Mouse (Mus musculus): ENCODE measurements around the gene Bhmt2. TPM values are rescaled to one million over a fixed set of nuclear protein-coding genes. Genes with fewer than 3 reads are reported as not detected.

Gene Bhmt2
- polyA plus RNA-seq, 1 experiment: not detected

- no peak for TF ChIP-seq MYOD1 (IDR thresholded peaks at IDR 0.05; ENCODE audit: control insufficient read depth, insufficient read length, low read depth)
- no peak for TF ChIP-seq FOSL1 (IDR thresholded peaks at IDR 0.05; ENCODE audit: insufficient read depth, low read length, poor library complexity, severe bottlenecking)
- TF ChIP-seq MYOG (IDR thresholded peaks at IDR 0.05; ENCODE audit: control insufficient read depth, extremely low read depth, insufficient read length): no peak
- TF ChIP-seq MAX (IDR thresholded peaks at IDR 0.05): no peak
- no peak for TF ChIP-seq CEBPB (IDR thresholded peaks at IDR 0.05; ENCODE audit: low read depth)
- no peak for TF ChIP-seq USF1 (IDR thresholded peaks at IDR 0.05; ENCODE audit: low read depth)
- TF ChIP-seq CTCF (IDR thresholded peaks at IDR 0.05; ENCODE audit: control insufficient read depth, insufficient read depth, insufficient read length): no peak
- Histone ChIP-seq H3K36me3 (ENCODE audit: control insufficient read depth, insufficient read depth) (no peaks in the 10 kb centered on the region), H3ac (ENCODE audit: control insufficient read depth, insufficient read length, low read depth) (no peak overlapping the region), H3K4me3 (ENCODE audit: insufficient read depth, poor library complexity, severe bottlenecking) (no peak overlapping the region), H3K27me3 (ENCODE audit: control insufficient read depth, insufficient read depth, insufficient read length) (no peaks in the 10 kb centered on the region), H3K79me2 (ENCODE audit: control insufficient read depth, insufficient read depth) (no peaks in the 10 kb centered on the region), H3K79me3 (ENCODE audit: low read depth) (no peaks in the 10 kb centered on the region)
Measured at GRCm38 (mm10) chr13:93690821-93691220, 16.7 kb upstream of the Bhmt2 start.

- no peaks in the 10 kb centered on the region for H3K27me3 ChIP-seq (ENCODE audit: control insufficient read depth, insufficient read depth, insufficient read length)
- H3K79me2 ChIP-seq (ENCODE audit: control insufficient read depth, insufficient read depth): no peaks in the 10 kb centered on the region
- no peaks in the 10 kb centered on the region for H3K79me3 ChIP-seq (ENCODE audit: low read depth)
- H3K36me3 ChIP-seq (ENCODE audit: control insufficient read depth, insufficient read depth): no peaks in the 10 kb centered on the region
- H3K4me3 ChIP-seq (ENCODE audit: insufficient read depth, poor library complexity, severe bottlenecking): no peak overlapping the region
- no peak for TF ChIP-seq FOSL1 (IDR thresholded peaks at IDR 0.05; ENCODE audit: insufficient read depth, low read length, poor library complexity, severe bottlenecking)
- H3ac ChIP-seq (ENCODE audit: control insufficient read depth, insufficient read length, low read depth): no peak overlapping the region
Measured at GRCm38 (mm10) chr13:93689566-93689965, 15.5 kb upstream of the Bhmt2 start.

GRCm38 (mm10) chr13:93687321-93687720 lies 13.2 kb upstream of the Bhmt2 start:
- Histone ChIP-seq H3K79me2 (ENCODE audit: control insufficient read depth, insufficient read depth) (no peaks in the 10 kb centered on the region), H3K79me3 (ENCODE audit: low read depth) (no peaks in the 10 kb centered on the region), H3ac (ENCODE audit: control insufficient read depth, insufficient read length, low read depth) (no peak overlapping the region), H3K36me3 (ENCODE audit: control insufficient read depth, insufficient read depth) (no peaks in the 10 kb centered on the region), H3K27me3 (ENCODE audit: control insufficient read depth, insufficient read depth, insufficient read length) (no peaks in the 10 kb centered on the region), H3K4me3 (ENCODE audit: insufficient read depth, poor library complexity, severe bottlenecking) (no peak overlapping the region)
- TF ChIP-seq MYOG (IDR thresholded peaks at IDR 0.05; ENCODE audit: control insufficient read depth, extremely low read depth, insufficient read length): no peak

GRCm38 (mm10) chr13:93685226-93685625 lies 11.1 kb upstream of the Bhmt2 start:
- TF ChIP-seq USF1 (IDR thresholded peaks at IDR 0.05; ENCODE audit: low read depth) (no peak), CEBPB (IDR thresholded peaks at IDR 0.05; ENCODE audit: low read depth) (no peak), MYOG (IDR thresholded peaks at IDR 0.05; ENCODE audit: control insufficient read depth, extremely low read depth, insufficient read length) (no peak), FOSL1 (IDR thresholded peaks at IDR 0.05; ENCODE audit: insufficient read depth, low read length, poor library complexity, severe bottlenecking) (no peak), MYOD1 (IDR thresholded peaks at IDR 0.05; ENCODE audit: control insufficient read depth, insufficient read length, low read depth) (no peak), CTCF (IDR thresholded peaks at IDR 0.05; ENCODE audit: control insufficient read depth, insufficient read depth, insufficient read length) (no peak), MAX (IDR thresholded peaks at IDR 0.05) (no peak)
- Histone ChIP-seq H3K79me3 (ENCODE audit: low read depth) (no peaks in the 10 kb centered on the region), H3ac (ENCODE audit: control insufficient read depth, insufficient read length, low read depth) (no peak overlapping the region)

GRCm38 (mm10) chr13:93683336-93683735 lies 9.2 kb upstream of the Bhmt2 start:
- TF ChIP-seq MYOG (IDR thresholded peaks at IDR 0.05; ENCODE audit: control insufficient read depth, extremely low read depth, insufficient read length) (no peak), CEBPB (IDR thresholded peaks at IDR 0.05; ENCODE audit: low read depth) (no peak), FOSL1 (IDR thresholded peaks at IDR 0.05; ENCODE audit: insufficient read depth, low read length, poor library complexity, severe bottlenecking) (no peak), CTCF (IDR thresholded peaks at IDR 0.05; ENCODE audit: control insufficient read depth, insufficient read depth, insufficient read length) (no peak), MYOD1 (IDR thresholded peaks at IDR 0.05; ENCODE audit: control insufficient read depth, insufficient read length, low read depth) (no peak), MAX (IDR thresholded peaks at IDR 0.05) (no peak), USF1 (IDR thresholded peaks at IDR 0.05; ENCODE audit: low read depth) (no peak)
- Histone ChIP-seq H3K36me3 (ENCODE audit: control insufficient read depth, insufficient read depth) (no peaks in the 10 kb centered on the region), H3K79me2 (ENCODE audit: control insufficient read depth, insufficient read depth) (no peaks in the 10 kb centered on the region), H3ac (ENCODE audit: control insufficient read depth, insufficient read length, low read depth) (no peak overlapping the region), H3K27me3 (ENCODE audit: control insufficient read depth, insufficient read depth, insufficient read length) (no peaks in the 10 kb centered on the region), H3K79me3 (ENCODE audit: low read depth) (no peaks in the 10 kb centered on the region), H3K4me3 (ENCODE audit: insufficient read depth, poor library complexity, severe bottlenecking) (no peak overlapping the region)

More at GRCm38 (mm10) chr13:93685226-93685625, 11.1 kb upstream of the Bhmt2 start:
- Histone ChIP-seq H3K79me2 (ENCODE audit: control insufficient read depth, insufficient read depth) (no peaks in the 10 kb centered on the region), H3K4me3 (ENCODE audit: insufficient read depth, poor library complexity, severe bottlenecking) (no peak overlapping the region), H3K27me3 (ENCODE audit: control insufficient read depth, insufficient read depth, insufficient read length) (no peaks in the 10 kb centered on the region), H3K36me3 (ENCODE audit: control insufficient read depth, insufficient read depth) (no peaks in the 10 kb centered on the region)

GRCm38 (mm10) chr13:93676864-93677263 lies 2.8 kb upstream of the Bhmt2 start:
- no peak for TF ChIP-seq FOSL1 (IDR thresholded peaks at IDR 0.05; ENCODE audit: insufficient read depth, low read length, poor library complexity, severe bottlenecking)
- no peak for TF ChIP-seq MYOD1 (IDR thresholded peaks at IDR 0.05; ENCODE audit: control insufficient read depth, insufficient read length, low read depth)
- TF ChIP-seq MYOG (IDR thresholded peaks at IDR 0.05; ENCODE audit: control insufficient read depth, extremely low read depth, insufficient read length): no peak
- no peak for TF ChIP-seq MAX (IDR thresholded peaks at IDR 0.05)
- TF ChIP-seq CTCF (IDR thresholded peaks at IDR 0.05; ENCODE audit: control insufficient read depth, insufficient read depth, insufficient read length): no peak
- no peak for TF ChIP-seq USF1 (IDR thresholded peaks at IDR 0.05; ENCODE audit: low read depth)
- TF ChIP-seq CEBPB (IDR thresholded peaks at IDR 0.05; ENCODE audit: low read depth): no peak
- no peaks in the 10 kb centered on the region for H3K79me3 ChIP-seq (ENCODE audit: low read depth)
- no peak overlapping the region for H3K4me3 ChIP-seq (ENCODE audit: insufficient read depth, poor library complexity, severe bottlenecking)
- H3K36me3 ChIP-seq (ENCODE audit: control insufficient read depth, insufficient read depth): no peaks in the 10 kb centered on the region
- no peak overlapping the region for H3ac ChIP-seq (ENCODE audit: control insufficient read depth, insufficient read length, low read depth)
- H3K79me2 ChIP-seq (ENCODE audit: control insufficient read depth, insufficient read depth): no peaks in the 10 kb centered on the region
- H3K27me3 ChIP-seq (ENCODE audit: control insufficient read depth, insufficient read depth, insufficient read length): no peaks in the 10 kb centered on the region
